Mouse (Mus musculus) brain, embryonic 14.5 days (tissue): ENCODE measurements around the gene Prr5l.

ENCODE experiments used
- CTCF ChIP-seq: fragments of 200-500 bp; IDR thresholded peaks from 2 replicates; pipeline ENCODE4 v1.5.1; 2012; ENCODE audit warnings: inconsistent platforms, mild to moderate bottlenecking, moderate library complexity, borderline replicate concordance; ENCODE audit not compliant: insufficient read depth, insufficient read length; ENCODE audit errors: extremely low read depth
- POLR2A ChIP-seq: fragments of 200-500 bp; IDR thresholded peaks from 2 replicates; pipeline ENCODE4 v1.6.1; 2012; ENCODE audit warnings: mild to moderate bottlenecking, inconsistent platforms, borderline replicate concordance; ENCODE audit not compliant: poor library complexity, insufficient read depth, insufficient read length, severe bottlenecking; ENCODE audit errors: extremely low read depth

DNA sequence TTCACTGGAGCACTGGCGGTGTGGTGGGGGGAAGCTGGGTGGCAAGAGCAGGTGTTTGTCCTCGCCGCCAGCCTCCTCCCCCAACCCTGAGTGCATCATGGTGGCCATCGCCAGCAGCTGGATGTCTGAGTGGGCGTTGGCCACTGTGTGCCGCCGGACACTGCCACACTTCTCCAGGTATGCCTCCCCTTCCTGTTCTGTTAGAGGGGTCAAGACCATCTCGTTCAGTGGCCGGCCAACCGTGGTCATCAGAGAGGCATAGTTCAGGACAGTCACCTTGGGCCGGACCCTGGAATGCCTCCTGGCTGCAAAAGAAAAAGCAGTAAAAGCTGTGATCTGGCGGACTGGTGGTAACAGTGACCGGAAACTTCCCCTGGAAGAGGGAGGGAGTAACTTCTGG is 165.7 kb downstream of the Prr5l start:
- no peak for TF ChIP-seq CTCF
- TF ChIP-seq POLR2A: no peak
